Mouse (Mus musculus) CH12.LX (cell line): Measurements from ENCODE around the gene Ndufa13. TPM values are rescaled to one million over a fixed set of nuclear protein-coding genes. Genes with fewer than 3 reads are reported as not detected.

ENCODE experiments used
- DNase-seq: peaks from one replicate; pipeline ENCODE4 v3.0.0-alpha.2; 2013; ENCODE audit errors: extremely low read depth
- H3K27ac ChIP-seq: 2 replicates; pipeline ENCODE4 v1.5.1; 2012; ENCODE audit warnings: low read depth, mild to moderate bottlenecking, control low read depth, moderate library complexity; ENCODE audit not compliant: insufficient read depth
- H3K27me3 ChIP-seq: replicated peaks from 2 replicates; pipeline ENCODE3; 2012; ENCODE audit warnings: inconsistent platforms
- H3K36me3 ChIP-seq, 2 experiments: replicated peaks in 1 of 2; 2 replicates each; pipeline versions ENCODE3 to v1.6.1; 2012; ENCODE audit warnings: inconsistent platforms in 1 of 2, low read length in 1 of 2, mild to moderate bottlenecking in 1 of 2, mixed read lengths in 1 of 2, moderate library complexity in 1 of 2; ENCODE audit not compliant: control insufficient read depth in 1 of 2, insufficient read depth in 1 of 2
- H3K4me1 ChIP-seq, 2 experiments: 2 replicates each; pipeline ENCODE4 v1.6.1; 2012; ENCODE audit warnings: inconsistent platforms in 1 of 2, moderate library complexity in 1 of 2; ENCODE audit not compliant: insufficient read depth in 2 of 2, control insufficient read depth in 1 of 2
- H3K4me2 ChIP-seq: 2 replicates; pipeline ENCODE4 v1.6.1; 2012; ENCODE audit warnings: low read depth, mild to moderate bottlenecking, control low read depth; ENCODE audit not compliant: poor library complexity, insufficient read depth, severe bottlenecking
- H3K4me3 ChIP-seq, 3 experiments: fragments of 150-350 bp in 1 of 3; sonication (generic) in 1 of 3; replicated peaks in 1 of 3; 2 replicates each; pipeline versions ENCODE3 to v1.5.1; 2011 to 2012; ENCODE audit warnings: low read depth in 2 of 3, low read length in 2 of 3, mild to moderate bottlenecking in 2 of 3, moderate library complexity in 2 of 3, control low read depth in 1 of 3, improper control_type of control experiment in 1 of 3, inconsistent platforms in 1 of 3, mixed read lengths in 1 of 3; ENCODE audit not compliant: poor library complexity in 1 of 3
- H3K79me2 ChIP-seq: replicated peaks from 2 replicates; pipeline ENCODE4 v1.6.1; 2012; ENCODE audit warnings: mild to moderate bottlenecking, moderate library complexity; ENCODE audit not compliant: control insufficient read depth, poor library complexity, insufficient read depth, severe bottlenecking; ENCODE audit errors: extremely low read depth
- H3K9ac ChIP-seq: 2 replicates; pipeline ENCODE4 v1.6.1; 2012; ENCODE audit warnings: low read depth, mild to moderate bottlenecking, control low read depth, moderate library complexity; ENCODE audit not compliant: insufficient read depth
- H3K9me3 ChIP-seq: replicated peaks from 2 replicates; pipeline ENCODE3; 2012; ENCODE audit warnings: low read length, inconsistent platforms, mixed read lengths
- CHD1 ChIP-seq: IDR thresholded peaks from 2 replicates; pipeline ENCODE4 v1.6.1; 2012; ENCODE audit warnings: low read depth, low read length, improper control_type of control experiment, inconsistent platforms
- E2F4 ChIP-seq: IDR thresholded peaks from 2 replicates; pipeline ENCODE4 v1.6.1; 2011; ENCODE audit warnings: low read depth, low read length, improper control_type of control experiment; ENCODE audit not compliant: insufficient replicate concordance
- ELF1 ChIP-seq: IDR thresholded peaks from 2 replicates; pipeline ENCODE4 v1.6.1; 2014; ENCODE audit warnings: low read depth, mild to moderate bottlenecking, inconsistent platforms, low read length, improper control_type of control experiment
- EP300 ChIP-seq: IDR thresholded peaks from 2 replicates; pipeline ENCODE4 v1.6.1; 2011; ENCODE audit warnings: low read length, improper control_type of control experiment
- ETS1 ChIP-seq: conservative IDR thresholded peaks from 2 replicates; pipeline ENCODE4 v1.6.1; 2012; ENCODE audit warnings: low read depth, mild to moderate bottlenecking, inconsistent platforms, low read length, improper control_type of control experiment, moderate library complexity
- JUN ChIP-seq: IDR thresholded peaks from 2 replicates; pipeline ENCODE4 v1.6.1; 2011; ENCODE audit warnings: low read depth, mild to moderate bottlenecking, low read length, improper control_type of control experiment, moderate library complexity; ENCODE audit not compliant: insufficient read depth
- JUND ChIP-seq: conservative IDR thresholded peaks from 2 replicates; pipeline ENCODE4 v1.6.1; 2011; ENCODE audit warnings: low read depth, low read length, improper control_type of control experiment
- MAFK ChIP-seq: IDR thresholded peaks from 2 replicates; pipeline ENCODE4 v1.6.1; 2011; ENCODE audit warnings: low read length, improper control_type of control experiment; ENCODE audit not compliant: insufficient replicate concordance
- MAX ChIP-seq: IDR thresholded peaks from 2 replicates; pipeline ENCODE4 v1.6.1; 2011; ENCODE audit warnings: low read length, improper control_type of control experiment
- MXI1 ChIP-seq: IDR thresholded peaks from 2 replicates; pipeline ENCODE4 v1.6.1; 2011; ENCODE audit warnings: mild to moderate bottlenecking, low read depth, low read length, improper control_type of control experiment
- MYC ChIP-seq: IDR thresholded peaks from 2 replicates; pipeline ENCODE4 v1.6.1; 2011; ENCODE audit warnings: low read depth, mild to moderate bottlenecking, improper control_type of control experiment, low read length
- NELFE ChIP-seq: IDR thresholded peaks from 2 replicates; pipeline ENCODE4 v1.6.1; 2011; ENCODE audit warnings: low read depth, low read length, improper control_type of control experiment
- NRF1 ChIP-seq: IDR thresholded peaks from 2 replicates; pipeline ENCODE4 v1.6.1; 2014; ENCODE audit warnings: low read depth, mild to moderate bottlenecking, inconsistent platforms, low read length, improper control_type of control experiment, moderate library complexity
- POLR2AphosphoS2 ChIP-seq: IDR thresholded peaks from 2 replicates; pipeline ENCODE4 v1.6.1; 2011; ENCODE audit warnings: low read depth, low read length, improper control_type of control experiment
- RCOR1 ChIP-seq: conservative IDR thresholded peaks from 2 replicates; pipeline ENCODE4 v1.6.1; 2012; ENCODE audit warnings: low read depth, mild to moderate bottlenecking, inconsistent platforms, low read length, improper control_type of control experiment
- SMC3 ChIP-seq: IDR thresholded peaks from 2 replicates; pipeline ENCODE4 v1.6.1; 2011; ENCODE audit warnings: low read depth, low read length, improper control_type of control experiment
- TBP ChIP-seq: conservative IDR thresholded peaks from 2 replicates; pipeline ENCODE4 v1.6.1; 2011; ENCODE audit warnings: low read depth, low read length, improper control_type of control experiment
- USF1 ChIP-seq: IDR thresholded peaks from 2 replicates; pipeline ENCODE4 v1.6.1; 2014; ENCODE audit warnings: low read depth, mild to moderate bottlenecking, inconsistent platforms, low read length, improper control_type of control experiment
- dilution Hi-C: fragments of 300-500 bp; cut with MboI; formaldehyde crosslinking; loops from 2 replicates; pipeline ENCODE4 v1.14.3; 2020; ENCODE audit warnings: low sequenced_read_pairs; ENCODE audit not compliant: extremely low pct_unique_long_range_greater_than_20kb, extremely low pct_ligation_motif_present
- in situ Hi-C: fragments of 300-500 bp; cut with MboI; formaldehyde crosslinking; loops from 3 replicates; pipeline ENCODE4 v1.14.3; 2019; ENCODE audit warnings: low sequenced_read_pairs, low pct_ligation_motif_present, low pct_unique_long_range_greater_than_20kb, mixed read lengths
- polyA plus RNA-seq: library from polyadenylated mRNA; unstranded; fragments of >175 nt; gene quantifications from 2 replicates; pipeline ENCODE4 v1.2.1, GENCODE M21; 2012; ENCODE audit warnings: low read depth; ENCODE audit not compliant: insufficient read length
- total RNA-seq, 2 experiments: library from RNA; depleted of rRNA; stranded (reverse); fragments of 300-350 nt in 1 of 2; fragments of >200 nt in 1 of 2; gene quantifications; 2 replicates each; pipeline ENCODE4 v1.2.3; 2012 to 2014

Gene Ndufa13
- total and polyA plus RNA-seq, 3 experiments: 74.7 to 177 (median 90.1) TPM

DNA sequence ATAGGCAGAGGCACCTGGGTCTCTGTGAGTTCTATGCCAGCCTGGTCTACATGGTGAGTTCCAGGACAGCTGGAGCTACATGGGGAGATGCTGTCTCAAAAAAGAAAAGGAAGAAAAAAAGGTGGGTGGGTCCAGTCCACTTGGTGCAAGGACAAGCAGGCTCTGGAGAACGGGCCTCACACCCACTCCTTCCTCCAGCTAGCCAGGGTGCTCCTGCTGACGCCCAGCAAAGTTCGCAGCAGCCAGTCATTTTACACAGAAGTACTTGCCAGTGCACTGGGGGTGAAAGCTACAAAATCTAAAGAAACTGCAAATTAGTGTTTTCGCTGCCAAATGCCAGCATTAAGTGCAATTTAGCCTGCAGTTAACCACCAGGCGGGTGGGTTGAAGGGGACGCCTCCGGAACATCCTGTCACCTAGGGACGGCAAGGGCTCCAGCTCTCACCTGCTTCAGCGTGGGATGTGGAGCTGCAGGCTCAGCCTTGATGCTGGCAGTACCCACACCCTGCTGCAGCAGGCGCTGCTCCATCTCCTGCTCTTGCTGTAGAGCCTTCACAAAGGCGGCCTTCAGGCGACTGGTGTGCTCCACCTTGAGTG, 10.2 kb upstream of the Ndufa13 start:
- Histone ChIP-seq H3K4me1 (no peaks in the 10 kb centered on the region), H3K36me3 (peaks cover 89 to 100% of the 10 kb centered on the region in 2 experiments), H3K4me3 (no peak overlapping the region), H3K27ac (no peak overlapping the region), H3K27me3 (no peaks in the 10 kb centered on the region), H3K4me2 (no peak overlapping the region), H3K79me2 (no peaks in the 10 kb centered on the region), H3K9me3 (no peaks in the 10 kb centered on the region), H3K9ac (no peak overlapping the region)
- DNase-seq: no peak
- in situ Hi-C loops (no loop called here), dilution Hi-C loops (no loop called here)
- TF ChIP-seq MYC (no peak), TBP (no peak), POLR2AphosphoS2 (no peak), MXI1 (no peak), JUND (no peak), MAX (no peak), SMC3 (no peak), USF1 (no peak), ELF1 (no peak), E2F4 (no peak), RCOR1 (no peak), NELFE (no peak), JUN (no peak), MAFK (no peak)

DNA sequence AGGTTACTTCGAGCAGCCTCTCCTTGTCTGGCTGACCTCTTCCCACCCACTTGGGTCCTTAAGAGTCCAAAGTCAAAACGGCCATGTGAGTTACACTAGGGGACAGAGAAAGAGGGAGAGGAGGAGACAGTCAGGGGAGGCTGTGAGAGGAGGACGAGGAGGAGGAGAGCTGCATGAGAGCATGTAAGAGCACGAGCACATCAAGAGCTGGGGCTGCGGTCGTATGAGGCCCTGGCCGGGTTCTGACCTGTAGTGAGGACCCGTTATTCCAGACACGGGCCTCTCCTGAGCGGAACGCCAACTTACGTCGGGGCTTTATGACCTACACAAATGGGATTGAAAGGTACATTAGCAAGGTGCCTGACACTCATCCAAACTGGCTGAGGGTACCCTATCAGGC, 9.6 kb upstream of the Ndufa13 start:
- in situ Hi-C loops (no loop called here), dilution Hi-C loops (no loop called here)
- no peaks in the 10 kb centered on the region for H3K27me3 ChIP-seq
- no peak overlapping the region for H3K27ac ChIP-seq
- H3K79me2 ChIP-seq: no peaks in the 10 kb centered on the region
- H3K9me3 ChIP-seq: no peaks in the 10 kb centered on the region
- H3K36me3 ChIP-seq: peaks cover 87 to 99% of the 10 kb centered on the region in 2 experiments
- H3K4me3 ChIP-seq: no peak overlapping the region
- no peak for TF ChIP-seq MXI1
- no peak for TF ChIP-seq CHD1
- no peak for TF ChIP-seq EP300
- TF ChIP-seq JUN: no peak
- TF ChIP-seq ELF1: no peak
- no peak for TF ChIP-seq MAFK
- no peak for TF ChIP-seq NRF1
- no peak for TF ChIP-seq ETS1
- TF ChIP-seq MAX: no peak
- no peak for DNase-seq
- H3K4me1 ChIP-seq: no peaks in the 10 kb centered on the region
- no peak overlapping the region for H3K9ac ChIP-seq
- H3K4me2 ChIP-seq: no peak overlapping the region
